Mouse (Mus musculus) spleen, embryonic (tissue): ENCODE data around the gene Itgb1bp1.

ENCODE experiments used
- CTCF ChIA-PET: fragments of 350-600 bp; sonication (Branson Sonifier 250); formaldehyde crosslinking; loops from one replicate; lab custom pipeline; 2022; lab: Charles Lee

Gene Itgb1bp1

DNA sequence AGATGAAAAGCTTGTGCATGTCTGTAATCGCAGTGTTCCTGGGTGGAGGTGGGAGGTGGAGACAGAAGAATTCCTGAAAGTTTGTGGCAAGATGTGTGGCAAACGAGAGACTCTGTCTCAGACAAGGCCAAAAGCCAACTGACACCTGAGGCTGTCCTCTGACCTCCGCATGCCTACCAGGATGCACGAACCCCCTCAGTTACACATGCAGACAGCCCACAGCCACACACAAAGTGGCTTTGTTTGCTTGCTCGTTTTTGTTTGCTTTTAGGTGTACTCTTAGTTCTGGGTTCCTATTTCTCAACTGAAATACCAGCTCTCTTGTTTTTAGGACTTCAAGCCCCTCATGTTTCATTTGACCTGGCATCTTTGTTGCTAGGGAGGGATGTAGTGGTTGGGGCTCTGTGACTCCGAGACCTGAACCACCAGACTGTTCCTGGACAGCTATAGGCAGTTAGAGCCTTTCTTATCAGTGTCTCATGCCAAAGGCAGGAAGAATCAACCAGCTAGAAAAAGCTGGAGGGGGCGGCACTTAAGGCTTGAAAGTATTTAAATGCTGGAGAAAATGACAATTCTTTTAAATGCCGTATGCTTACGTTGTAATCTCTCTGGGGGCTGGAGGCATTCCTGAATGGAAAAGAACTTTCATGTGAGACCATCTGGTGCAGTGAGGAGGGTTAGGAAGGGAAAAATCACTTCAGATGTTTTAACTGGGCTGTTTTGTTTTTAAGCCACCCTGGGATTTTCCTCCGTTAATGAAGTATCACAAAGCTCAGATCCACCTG, 84.4 kb downstream of the Itgb1bp1 start:
- CTCF ChIA-PET: no interaction called here

DNA sequence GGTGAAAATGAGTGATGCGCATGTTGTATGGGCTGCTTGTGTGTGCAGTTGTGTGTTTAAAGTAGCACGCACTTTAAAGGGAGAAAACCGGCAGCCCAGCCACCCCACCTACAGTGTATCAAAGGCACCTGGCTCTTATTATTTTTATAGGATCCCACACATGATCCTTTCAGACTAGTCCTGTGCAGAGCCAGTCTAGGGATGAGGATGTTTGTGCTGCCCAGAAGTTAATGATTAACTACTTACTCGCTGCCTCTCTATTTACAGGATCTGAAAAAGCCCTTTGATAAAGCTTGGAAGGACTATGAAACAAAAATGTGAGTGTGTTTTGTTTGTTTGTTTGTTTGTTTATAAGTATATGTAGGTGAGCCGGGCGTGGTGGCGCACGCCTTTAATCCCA, 85.5 kb downstream of the Itgb1bp1 start:
- CTCF ChIA-PET: no interaction called here

DNA sequence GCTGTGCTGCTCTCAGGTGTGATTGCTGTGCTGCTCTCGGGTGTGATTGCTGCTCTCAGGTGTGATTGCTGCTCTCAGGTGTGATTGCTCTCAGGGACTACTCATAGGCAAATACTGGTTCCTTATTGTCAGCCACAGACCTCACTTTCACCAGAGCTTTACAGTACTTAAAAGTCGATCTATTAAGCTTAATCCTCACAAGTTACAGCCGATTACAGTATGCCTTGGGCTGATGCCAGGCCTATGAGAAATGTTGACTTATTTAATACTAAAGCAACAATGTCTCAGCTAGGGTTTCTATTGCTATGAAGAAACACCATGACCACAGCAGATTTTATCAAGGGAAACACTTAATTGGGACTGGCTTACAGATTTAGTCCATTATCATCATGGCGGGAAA, 89.7 kb downstream of the Itgb1bp1 start:
- CTCF ChIA-PET: no interaction called here

DNA sequence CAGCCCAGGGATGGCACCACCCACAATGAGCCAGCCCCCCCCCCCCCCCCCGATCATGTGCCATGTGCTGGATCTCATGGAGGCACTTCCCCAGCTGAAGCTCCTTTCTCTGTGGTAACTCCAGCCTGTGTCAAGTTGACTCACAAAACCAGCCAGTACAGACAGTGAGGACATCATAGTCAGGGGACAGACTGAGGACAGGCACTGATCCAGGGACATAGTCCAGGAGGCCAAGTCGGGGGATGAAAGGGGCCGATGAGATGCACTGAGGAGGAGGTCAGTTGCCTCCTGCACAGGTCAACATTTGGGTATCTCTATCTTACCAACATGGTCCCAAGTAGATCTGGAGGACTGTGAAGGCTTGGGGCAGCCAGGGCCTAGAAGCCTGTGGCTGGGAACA, 90.6 kb downstream of the Itgb1bp1 start:
- CTCF ChIA-PET: no interaction called here

DNA sequence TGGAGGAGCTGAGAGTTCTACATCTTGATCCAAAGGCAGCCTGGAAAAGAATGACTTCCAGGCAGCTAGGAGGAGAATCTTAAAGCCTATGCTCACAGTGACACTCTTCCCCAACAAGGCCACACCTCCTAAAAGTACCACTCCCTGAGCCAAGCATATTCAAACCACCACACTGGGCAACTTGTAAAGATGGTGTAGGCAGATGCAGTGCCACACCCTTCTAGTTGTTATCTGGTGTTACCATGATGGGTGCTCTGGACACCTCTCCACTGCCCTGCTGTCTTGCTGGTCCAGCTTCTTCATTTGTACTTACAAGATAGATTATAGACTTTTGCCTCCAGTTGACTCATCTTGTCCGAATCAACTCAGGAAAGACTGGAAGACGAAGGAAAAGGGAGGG, 94.5 kb downstream of the Itgb1bp1 start:
- CTCF ChIA-PET: no interaction called here
